Mouse (Mus musculus) limb, embryonic 10.5 days (tissue): Measurements from ENCODE around the gene Amhr2. TPM values are rescaled to one million over a fixed set of nuclear protein-coding genes. Genes with fewer than 3 reads are reported as not detected.

Experiments
- DNase-seq: peaks from one replicate; pipeline ENCODE4 v3.0.0-alpha.2; 2017; ENCODE audit warnings: low spot score
- H3K27ac ChIP-seq: fragments of 300-500 bp; sonication (generic); 2 replicates; pipeline ENCODE4 v1.5.1; 2016; ENCODE audit warnings: mild to moderate bottlenecking
- H3K27me3 ChIP-seq: fragments of 300-500 bp; sonication (generic); 2 replicates; pipeline ENCODE4 v1.6.1; 2016; ENCODE audit warnings: low read depth, mild to moderate bottlenecking; ENCODE audit not compliant: poor library complexity, severe bottlenecking
- H3K36me3 ChIP-seq: fragments of 300-500 bp; sonication (generic); 2 replicates; pipeline ENCODE4 v1.6.1; 2016; ENCODE audit warnings: mild to moderate bottlenecking, moderate library complexity
- H3K4me1 ChIP-seq: fragments of 300-500 bp; sonication (generic); 2 replicates; pipeline ENCODE4 v1.6.1; 2016
- H3K4me3 ChIP-seq: fragments of 300-500 bp; sonication (generic); 2 replicates; pipeline ENCODE4 v1.5.1; 2016; ENCODE audit warnings: mild to moderate bottlenecking, moderate library complexity
- H3K9me3 ChIP-seq: fragments of 300-500 bp; sonication (generic); replicated peaks from 2 replicates; pipeline ENCODE4 v1.6.1; 2016; ENCODE audit warnings: mild to moderate bottlenecking
- WGBS: fragments of 180-500 bp; shearing (Covaris S2); methylation state at CpG from one replicate; pipeline ENCODE4 v1.1.7; 2016; 5-methylcytosine and 5-hydroxymethylcytosine counted together
- polyA plus RNA-seq: library from polyadenylated mRNA; unstranded; fragments of >200 nt; fragmentation: Nextera tagmentation; extraction: Ambion mirVana; gene quantifications from 2 replicates; pipeline ENCODE4 v1.2.1, GENCODE M21; 2016

The Amhr2 gene
- polyA plus RNA-seq, 1 experiment from 2014 or later = not detected

- H3K27ac ChIP-seq = no peak overlapping the region
- H3K27me3 ChIP-seq = no peaks in the 10 kb centered on the region
- H3K36me3 ChIP-seq = peaks cover 11% of the 10 kb centered on the region
- 79% methylated on average over 9 of the region's 9 CpGs for WGBS
- no peaks in the 10 kb centered on the region for H3K9me3 ChIP-seq
- H3K4me1 ChIP-seq = peaks cover 24% of the 10 kb centered on the region
- no peak overlapping the region; the same call in 1 of the 2 replicates for H3K4me3 ChIP-seq
- no peak for DNase-seq
Measured at GRCm38 (mm10) chr15:102461430-102462075, 16.4 kb downstream of the Amhr2 start.

DNA sequence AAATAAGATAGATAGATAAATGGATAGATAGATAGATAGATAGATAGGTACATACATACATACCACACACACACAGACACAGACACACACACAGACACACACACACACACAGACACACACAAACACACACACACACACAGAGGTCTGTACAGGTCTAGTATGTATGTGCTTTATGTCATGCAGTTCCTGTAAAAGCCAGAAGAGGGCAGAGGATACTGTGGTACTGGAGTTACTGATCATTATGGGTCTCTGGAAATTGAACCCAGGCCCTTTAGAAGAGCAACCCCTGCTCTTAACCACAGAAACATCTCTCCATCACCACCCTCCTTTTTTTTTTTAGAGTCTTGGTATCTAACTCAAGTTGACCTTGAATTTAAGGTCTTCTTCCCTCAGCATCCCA, 18.5 kb downstream of the Amhr2 start:
- no peak overlapping the region for H3K4me3 ChIP-seq
- H3K36me3 ChIP-seq = peaks cover 13% of the 10 kb centered on the region
- no peak for DNase-seq
- peaks cover 21% of the 10 kb centered on the region for H3K4me1 ChIP-seq
- no peaks in the 10 kb centered on the region for H3K27me3 ChIP-seq
- H3K9me3 ChIP-seq = no peaks in the 10 kb centered on the region
- H3K27ac ChIP-seq = no peak overlapping the region

- H3K4me3 ChIP-seq = no peak overlapping the region
- no peak for DNase-seq
- peaks cover 13% of the 10 kb centered on the region for H3K4me1 ChIP-seq
- H3K36me3 ChIP-seq = peaks cover 18% of the 10 kb centered on the region
- 95% methylated on average over 9 of the region's 9 CpGs for WGBS
- H3K27me3 ChIP-seq = no peaks in the 10 kb centered on the region
- no peak overlapping the region for H3K27ac ChIP-seq
- no peaks in the 10 kb centered on the region for H3K9me3 ChIP-seq
Measured at GRCm38 (mm10) chr15:102468675-102469370, 23.7 kb downstream of the Amhr2 start.

- peak; percentile 97 for DNase-seq
- Histone ChIP-seq H3K27ac (peak within 1 kb of the TSS; percentile 99), H3K36me3 (peaks cover 31% of the 10 kb centered on the region), H3K4me3 (peak within 1 kb of the TSS; percentile 95), H3K9me3 (no peaks in the 10 kb centered on the region), H3K27me3 (no peaks in the 10 kb centered on the region), H3K4me1 (peaks cover 13% of the 10 kb centered on the region)
- WGBS = under 1% methylated on average over 36 of the region's 40 CpGs
Measured at GRCm38 (mm10) chr15:102470183-102470604, 25.0 kb downstream of the Amhr2 start, which contains the start of gene Pcbp2. TSS of gene Pcbp2 (plus strand) at chr15:102470539.

- Histone ChIP-seq H3K27ac (peak overlapping the region; percentile 99), H3K4me1 (peaks cover 13% of the 10 kb centered on the region), H3K27me3 (no peaks in the 10 kb centered on the region), H3K9me3 (no peaks in the 10 kb centered on the region), H3K4me3 (peak overlapping the region; percentile 95), H3K36me3 (peaks cover 37% of the 10 kb centered on the region)
- DNase-seq = peak; percentile 88
- under 1% methylated on average over 45 of the region's 67 CpGs for WGBS
Measured at GRCm38 (mm10) chr15:102470605-102471294, 25.6 kb downstream of the Amhr2 start.

GRCm38 (mm10) chr15:102471295-102471645, 26.1 kb downstream of the Amhr2 start:
- no peak for DNase-seq
- H3K9me3 ChIP-seq = no peaks in the 10 kb centered on the region
- H3K27ac ChIP-seq = peak overlapping the region; percentile 99
- no peaks in the 10 kb centered on the region for H3K27me3 ChIP-seq
- H3K4me3 ChIP-seq = peak overlapping the region; percentile 95
- peaks cover 42% of the 10 kb centered on the region for H3K36me3 ChIP-seq
- H3K4me1 ChIP-seq = peaks cover 13% of the 10 kb centered on the region
- under 1% methylated on average over 10 of the region's 10 CpGs for WGBS

DNA sequence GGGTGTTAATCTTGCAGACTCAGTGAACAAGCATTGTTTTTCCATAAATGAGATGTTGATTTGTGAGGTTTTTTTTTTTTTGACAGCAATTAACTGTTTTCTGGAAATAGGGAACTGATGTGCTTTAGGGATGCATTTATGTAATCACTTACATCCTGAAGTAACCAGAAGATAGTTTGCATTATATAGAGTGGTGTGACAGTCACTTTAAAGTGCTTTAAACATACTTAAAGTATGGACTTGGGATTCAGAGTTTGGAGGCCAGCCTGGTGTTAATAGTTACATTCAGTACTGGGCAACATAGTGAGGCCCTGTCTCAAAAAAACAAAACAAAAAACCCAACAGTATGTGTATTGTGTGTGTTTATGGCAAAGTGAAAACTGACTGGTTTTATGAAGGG, 26.6 kb downstream of the Amhr2 start:
- no peak for DNase-seq
- Histone ChIP-seq H3K36me3 (peaks cover 47% of the 10 kb centered on the region), H3K27ac (no peak overlapping the region)

GRCm38 (mm10) chr15:102473246-102473645, 28.1 kb downstream of the Amhr2 start:
- DNase-seq = no peak
- Histone ChIP-seq H3K36me3 (peaks cover 62% of the 10 kb centered on the region), H3K4me1 (peaks cover 13% of the 10 kb centered on the region), H3K9me3 (no peaks in the 10 kb centered on the region), H3K27me3 (no peaks in the 10 kb centered on the region), H3K4me3 (no peak overlapping the region), H3K27ac (no peak overlapping the region)
- 85% methylated on average over 2 of the region's 2 CpGs for WGBS

More for the DNA sequence above, 26.6 kb downstream of the Amhr2 start:
- Histone ChIP-seq H3K4me1 (peaks cover 13% of the 10 kb centered on the region), H3K27me3 (no peaks in the 10 kb centered on the region), H3K4me3 (peak overlapping the region; percentile 95), H3K9me3 (no peaks in the 10 kb centered on the region)

- H3K27ac ChIP-seq = no peak overlapping the region
- no peak overlapping the region for H3K4me3 ChIP-seq
- H3K27me3 ChIP-seq = no peaks in the 10 kb centered on the region
- no peak for DNase-seq
- peaks cover 13% of the 10 kb centered on the region for H3K4me1 ChIP-seq
- WGBS = 95% methylated on average over 2 of the region's 2 CpGs
- no peaks in the 10 kb centered on the region for H3K9me3 ChIP-seq
- H3K36me3 ChIP-seq = peaks cover 68% of the 10 kb centered on the region
Measured at GRCm38 (mm10) chr15:102474520-102474919, 29.4 kb downstream of the Amhr2 start.

- Histone ChIP-seq H3K27ac (no peak overlapping the region), H3K9me3 (no peaks in the 10 kb centered on the region), H3K4me3 (no peak overlapping the region), H3K4me1 (no peaks in the 10 kb centered on the region), H3K27me3 (no peaks in the 10 kb centered on the region), H3K36me3 (peaks cover 97% of the 10 kb centered on the region)
- 95% methylated on average over 3 of the region's 3 CpGs for WGBS
- no peak for DNase-seq
Measured at GRCm38 (mm10) chr15:102483136-102483535, 38.0 kb downstream of the Amhr2 start.

GRCm38 (mm10) chr15:102485853-102486252, 40.7 kb downstream of the Amhr2 start:
- H3K4me3 ChIP-seq = no peak overlapping the region
- WGBS = 89% methylated on average over 12 of the region's 12 CpGs
- peaks cover 99% of the 10 kb centered on the region for H3K36me3 ChIP-seq
- no peaks in the 10 kb centered on the region for H3K9me3 ChIP-seq
- no peaks in the 10 kb centered on the region for H3K4me1 ChIP-seq
- no peak overlapping the region for H3K27ac ChIP-seq
- DNase-seq = no peak
- no peaks in the 10 kb centered on the region for H3K27me3 ChIP-seq

- DNase-seq = no peak
- WGBS = 80% methylated on average over 1 of the region's 1 CpGs
Measured at GRCm38 (mm10) chr15:102487664-102488063, 42.5 kb downstream of the Amhr2 start.

GRCm38 (mm10) chr15:102498322-102498721, 53.2 kb downstream of the Amhr2 start:
- peaks cover 99% of the 10 kb centered on the region for H3K36me3 ChIP-seq
- 91% methylated on average over 3 of the region's 3 CpGs for WGBS

More at GRCm38 (mm10) chr15:102487664-102488063, 42.5 kb downstream of the Amhr2 start:
- no peak overlapping the region for H3K27ac ChIP-seq
- H3K9me3 ChIP-seq = no peaks in the 10 kb centered on the region
- peaks cover 100% of the 10 kb centered on the region for H3K36me3 ChIP-seq
- H3K27me3 ChIP-seq = no peaks in the 10 kb centered on the region
- H3K4me1 ChIP-seq = no peaks in the 10 kb centered on the region
- no peak overlapping the region for H3K4me3 ChIP-seq

More at GRCm38 (mm10) chr15:102498322-102498721, 53.2 kb downstream of the Amhr2 start:
- no peak overlapping the region for H3K4me3 ChIP-seq
- H3K9me3 ChIP-seq = no peaks in the 10 kb centered on the region
- no peak overlapping the region for H3K27ac ChIP-seq
- DNase-seq = no peak
- no peaks in the 10 kb centered on the region for H3K27me3 ChIP-seq
- no peaks in the 10 kb centered on the region for H3K4me1 ChIP-seq
